Mouse (Mus musculus) midbrain, embryonic 15.5 days (tissue): ENCODE data around the gene Gm45021. TPM values are rescaled to one million over a fixed set of nuclear protein-coding genes. Genes with fewer than 3 reads are reported as not detected.

Experiments
- ATAC-seq: fragments of 200-750 bp; cut with Nextera tagmentation; replicated peaks from 2 replicates; pipeline ENCODE4 v1.8.0; 2017; ENCODE audit warnings: moderate TSS enrichment
- H3K27ac ChIP-seq: fragments of 300-500 bp; sonication (generic); 2 replicates; pipeline ENCODE4 v1.5.1; 2015; ENCODE audit warnings: mild to moderate bottlenecking, inconsistent platforms
- H3K27me3 ChIP-seq: fragments of 300-500 bp; sonication (generic); replicated peaks from 2 replicates; pipeline ENCODE4 v1.6.1; 2015; ENCODE audit warnings: inconsistent platforms
- H3K36me3 ChIP-seq: fragments of 300-500 bp; sonication (generic); replicated peaks from 2 replicates; pipeline ENCODE4 v1.6.1; 2015; ENCODE audit warnings: inconsistent platforms
- H3K4me1 ChIP-seq: fragments of 300-500 bp; sonication (generic); 2 replicates; pipeline ENCODE4 v1.6.1; 2015; ENCODE audit warnings: inconsistent platforms
- H3K4me2 ChIP-seq: fragments of 300-500 bp; sonication (generic); 2 replicates; pipeline ENCODE4 v1.6.1; 2015; ENCODE audit warnings: inconsistent platforms, mild to moderate bottlenecking, moderate library complexity
- H3K4me3 ChIP-seq: fragments of 300-500 bp; sonication (generic); 2 replicates; pipeline ENCODE4 v1.5.1; 2015; ENCODE audit warnings: mild to moderate bottlenecking, inconsistent platforms
- H3K9ac ChIP-seq: fragments of 300-500 bp; sonication (generic); 2 replicates; pipeline ENCODE4 v1.6.1; 2015; ENCODE audit warnings: mild to moderate bottlenecking, inconsistent platforms
- H3K9me3 ChIP-seq: fragments of 300-500 bp; sonication (generic); 2 replicates; pipeline ENCODE4 v1.6.1; 2016; ENCODE audit warnings: inconsistent platforms
- WGBS: fragments of 180-500 bp; shearing (Covaris S2); methylation state at CpG from one replicate; pipeline ENCODE4 v1.1.7; 2015; ENCODE audit warnings: mixed read lengths; 5-methylcytosine and 5-hydroxymethylcytosine counted together
- polyA plus RNA-seq: library from polyadenylated mRNA; unstranded; fragments of >200 nt; fragmentation: Nextera tagmentation; extraction: Ambion mirVana; gene quantifications from 2 replicates; pipeline ENCODE4 v1.2.1, GENCODE M21; 2015

Gene Gm45021
- polyA plus RNA-seq, 1 experiment from 2014 or later = not detected

DNA sequence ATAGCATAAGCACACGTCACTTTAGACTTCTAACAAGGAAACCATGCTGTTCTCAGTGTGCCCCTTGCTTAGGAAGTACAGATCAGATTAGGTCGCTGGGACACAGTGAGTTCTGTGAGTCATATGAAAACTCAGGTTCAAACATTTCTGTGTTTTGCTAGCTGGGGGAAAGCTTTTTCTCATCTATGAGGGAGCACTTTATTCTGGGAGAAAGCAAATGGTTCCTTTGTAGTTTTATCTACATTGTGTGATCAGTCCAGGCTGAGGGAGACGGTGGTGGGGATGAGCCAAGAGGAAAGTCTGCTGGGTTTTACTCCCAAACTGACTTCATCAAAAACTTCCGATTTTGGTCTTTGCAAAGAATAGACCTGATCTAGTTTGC lies 56.9 kb downstream of the Gm45021 start:
- 85% methylated on average over 4 of the region's 4 CpGs for WGBS
- Histone ChIP-seq H3K4me3 (no peak overlapping the region), H3K9ac (no peak overlapping the region), H3K36me3 (no peaks in the 10 kb centered on the region), H3K9me3 (no peaks in the 10 kb centered on the region), H3K27me3 (no peaks in the 10 kb centered on the region), H3K4me2 (no peak overlapping the region), H3K4me1 (no peaks in the 10 kb centered on the region), H3K27ac (no peak overlapping the region)
- ATAC-seq = no peak

DNA sequence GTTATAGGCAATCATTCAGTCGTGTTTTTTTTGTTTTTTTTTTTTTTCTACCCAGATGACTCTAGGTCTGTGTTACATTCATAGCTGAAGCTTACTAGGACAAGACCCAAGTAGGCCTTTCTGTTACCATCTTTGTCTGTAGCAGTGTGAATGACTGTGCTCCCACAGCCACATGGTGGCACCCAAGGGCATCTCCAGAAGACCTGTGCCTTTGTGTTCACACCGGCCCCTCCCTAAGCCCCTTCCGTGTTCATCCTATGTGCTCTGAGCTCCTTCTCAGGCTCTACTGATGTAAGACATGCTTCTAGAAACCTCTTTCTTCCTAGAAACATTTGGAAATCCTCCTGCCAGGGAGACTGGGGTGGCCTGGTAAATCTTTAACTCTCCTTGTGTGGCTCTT lies 57.6 kb downstream of the Gm45021 start, which contains the start of gene Gimap8:
Gene Gimap8, plus strand, starts transcription at position 240 of the 400 bp plus-strand sequence.
- no peak within 1 kb of the TSS for H3K27ac ChIP-seq
- H3K4me2 ChIP-seq = no peak within 1 kb of the TSS
- H3K4me1 ChIP-seq = no peaks in the 10 kb centered on the region
- no peak within 1 kb of the TSS for H3K4me3 ChIP-seq
- no peak within 1 kb of the TSS for H3K9ac ChIP-seq
- no peaks in the 10 kb centered on the region for H3K9me3 ChIP-seq
- WGBS = 41% methylated on average over 3 of the region's 3 CpGs
- no peaks in the 10 kb centered on the region for H3K27me3 ChIP-seq
- H3K36me3 ChIP-seq = no peaks in the 10 kb centered on the region
- ATAC-seq = no peak

DNA sequence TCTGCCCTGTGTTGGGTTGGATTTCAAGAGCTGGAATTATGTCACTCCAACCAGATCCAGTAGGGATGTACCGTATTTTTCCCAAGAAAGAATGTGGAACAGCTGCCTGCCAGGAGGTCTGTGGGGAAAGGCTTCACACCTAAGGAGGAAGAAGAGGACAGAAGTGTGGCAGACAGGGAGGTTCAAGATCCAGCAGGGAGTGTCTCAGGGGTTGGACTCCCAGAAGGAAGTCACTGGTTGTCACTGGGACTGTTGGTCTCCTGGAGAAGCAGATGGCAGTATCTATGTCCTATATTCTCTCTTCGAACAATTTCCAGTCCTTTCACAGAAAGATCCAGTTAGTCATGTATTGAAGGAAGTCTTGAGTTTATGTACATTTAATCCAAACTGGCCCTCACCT lies 58.2 kb downstream of the Gm45021 start:
- Histone ChIP-seq H3K9me3 (no peaks in the 10 kb centered on the region), H3K4me2 (no peak overlapping the region), H3K27ac (no peak overlapping the region), H3K4me1 (no peaks in the 10 kb centered on the region), H3K27me3 (no peaks in the 10 kb centered on the region), H3K4me3 (no peak overlapping the region), H3K9ac (no peak overlapping the region), H3K36me3 (no peaks in the 10 kb centered on the region)
- WGBS = 92% methylated on average over 2 of the region's 2 CpGs
- ATAC-seq = no peak

- Histone ChIP-seq H3K36me3 (no peaks in the 10 kb centered on the region), H3K4me2 (no peak overlapping the region), H3K9me3 (no peaks in the 10 kb centered on the region), H3K27me3 (no peaks in the 10 kb centered on the region), H3K4me1 (no peaks in the 10 kb centered on the region), H3K9ac (no peak overlapping the region), H3K27ac (no peak overlapping the region), H3K4me3 (no peak overlapping the region)
- WGBS = 78% methylated on average over 4 of the region's 4 CpGs
- ATAC-seq = no peak
Measured at GRCm38 (mm10) chr6:48648779-48649178, 59.4 kb downstream of the Gm45021 start.

GRCm38 (mm10) chr6:48650041-48650440 lies 60.6 kb downstream of the Gm45021 start:
- H3K4me1 ChIP-seq = no peaks in the 10 kb centered on the region
- H3K36me3 ChIP-seq = no peaks in the 10 kb centered on the region
- H3K9ac ChIP-seq = no peak overlapping the region
- H3K27ac ChIP-seq = no peak overlapping the region
- H3K9me3 ChIP-seq = no peaks in the 10 kb centered on the region
- no peak overlapping the region for H3K4me2 ChIP-seq
- H3K27me3 ChIP-seq = no peaks in the 10 kb centered on the region
- H3K4me3 ChIP-seq = no peak overlapping the region
- 92% methylated on average over 9 of the region's 9 CpGs for WGBS
- ATAC-seq = no peak

GRCm38 (mm10) chr6:48658721-48659120 lies 69.3 kb downstream of the Gm45021 start:
- 87% methylated on average over 5 of the region's 5 CpGs for WGBS
- Histone ChIP-seq H3K9ac (no peak overlapping the region), H3K4me3 (no peak overlapping the region), H3K4me2 (no peak overlapping the region), H3K9me3 (no peaks in the 10 kb centered on the region), H3K27me3 (no peaks in the 10 kb centered on the region), H3K36me3 (no peaks in the 10 kb centered on the region), H3K27ac (no peak overlapping the region), H3K4me1 (no peaks in the 10 kb centered on the region)
- no peak for ATAC-seq

Other genes starting within 250 kb of the Gm45021 start
- 31.5 and 33.3 TPM in 2 replicates for gene Krba1, start 194.0 kb upstream of the Gm45021 start, polyA plus RNA-seq
- gene Zfp467, start 143.8 kb upstream of the Gm45021 start, polyA plus RNA-seq = 28.9 and 33.8 TPM in 2 replicates
- 0.40 and 0.46 TPM in 2 replicates for gene Sspo, start 141.4 kb upstream of the Gm45021 start, polyA plus RNA-seq
- 292 and 304 TPM in 2 replicates for gene Atp6v0e2, start 52.0 kb upstream of the Gm45021 start, polyA plus RNA-seq
- gene Lrrc61, start 34.8 kb upstream of the Gm45021 start, polyA plus RNA-seq = 27.9 and 28.5 TPM in 2 replicates
- 4.5 and 5.6 TPM in 2 replicates for gene Rarres2, start 16.8 kb upstream of the Gm45021 start, polyA plus RNA-seq
- 48.9 and 50.4 TPM in 2 replicates for gene Repin1, start 4.3 kb downstream of the Gm45021 start, polyA plus RNA-seq
- gene Gm44965, start 4.3 kb downstream of the Gm45021 start, polyA plus RNA-seq = 0.88 TPM in 1 of 2 replicates, not detected in the other
- gene Zfp775, start 12.5 kb downstream of the Gm45021 start, polyA plus RNA-seq = 16.3 and 16.8 TPM in 2 replicates
- gene AI854703, start 37.2 kb downstream of the Gm45021 start, polyA plus RNA-seq = 20.9 and 23.8 TPM in 2 replicates
- 0.52 and 0.86 TPM in 2 replicates for gene Gimap8, start 57.6 kb downstream of the Gm45021 start, polyA plus RNA-seq
- 1.5 and 1.7 TPM in 2 replicates for gene Gimap9, start 86.5 kb downstream of the Gm45021 start, polyA plus RNA-seq
- 0.68 and 1.5 TPM in 2 replicates for gene Gimap4, start 94.9 kb downstream of the Gm45021 start, polyA plus RNA-seq
- gene Gimap6, start 118.6 kb downstream of the Gm45021 start, polyA plus RNA-seq = 6.6 and 6.8 TPM in 2 replicates
- gene Gm28053, start 129.0 kb downstream of the Gm45021 start, polyA plus RNA-seq = 0.88 TPM in 1 of 2 replicates, not detected in the other
- gene Gimap7, start 129.0 kb downstream of the Gm45021 start, polyA plus RNA-seq = not detected in 2 replicates
- 4.8 and 5.8 TPM in 2 replicates for gene Gimap1, start 149.4 kb downstream of the Gm45021 start, polyA plus RNA-seq
- 0.71 and 1.6 TPM in 2 replicates for gene Gimap5, start 156.6 kb downstream of the Gm45021 start, polyA plus RNA-seq
- not detected in 2 replicates for gene Gimap3, start 181.2 kb downstream of the Gm45021 start, polyA plus RNA-seq